Mouse (Mus musculus): ENCODE results near the gene Pdcd1lg2.

Gene Pdcd1lg2

GRCm38 (mm10) chr19:29501507-29501906, 90.8 kb downstream of the Pdcd1lg2 start:
- DNase-seq, result peak; percentile 86

GRCm38 (mm10) chr19:29504131-29504530, 93.4 kb downstream of the Pdcd1lg2 start:
- DNase-seq, result no peak

- DNase-seq, result peak; percentile 34
These were observed 94.9 kb downstream of the Pdcd1lg2 start for GRCm38 (mm10) chr19:29505617-29506016.

- no peak for DNase-seq
These were observed 97.5 kb downstream of the Pdcd1lg2 start for GRCm38 (mm10) chr19:29508208-29508607.

GRCm38 (mm10) chr19:29509857-29510256, 99.1 kb downstream of the Pdcd1lg2 start:
- no peak for DNase-seq

GRCm38 (mm10) chr19:29511826-29512225, 101.1 kb downstream of the Pdcd1lg2 start:
- DNase-seq, result no peak

GRCm38 (mm10) chr19:29513111-29513766, 102.5 kb downstream of the Pdcd1lg2 start:
- no peak for DNase-seq

- no peak for DNase-seq
These were observed 103.4 kb downstream of the Pdcd1lg2 start for GRCm38 (mm10) chr19:29514130-29514529.

GRCm38 (mm10) chr19:29515386-29515785, 104.7 kb downstream of the Pdcd1lg2 start:
- no peak for DNase-seq

GRCm38 (mm10) chr19:29515991-29516390, 105.3 kb downstream of the Pdcd1lg2 start:
- no peak for DNase-seq

GRCm38 (mm10) chr19:29518409-29518808, 107.7 kb downstream of the Pdcd1lg2 start:
- no peak for DNase-seq

- no peak for DNase-seq
These were observed 108.2 kb downstream of the Pdcd1lg2 start for GRCm38 (mm10) chr19:29518922-29519321.
